Mouse (Mus musculus): ENCODE results near the gene Limk1. TPM values are rescaled to one million over a fixed set of nuclear protein-coding genes. Genes with fewer than 3 reads are reported as not detected.
A peak's percentile ranks its signal among the peaks of the same experiment; 100 is the strongest.

Gene Limk1
- total RNA-seq (2014; rRNA removed; ENCODE audit: low replicate concordance) (6.9 and 12.1 TPM in 2 replicates), polyA plus RNA-seq (2015; fragmentation: Nextera tagmentation; extraction: Ambion mirVana) (2.4 TPM in 2 replicates)

- peaks cover 16% of the 10 kb centered on the region; the same call in 1 of the 2 replicates for H3K36me3 ChIP-seq (replicated peaks; ENCODE audit: control insufficient read depth, insufficient read depth, low read length)
- peak within 1 kb of the TSS; percentile 89 for H3K4me3 ChIP-seq (ENCODE audit: low read depth, low read length)
- peak within 1 kb of the TSS; percentile 99 for H3K4me2 ChIP-seq (ENCODE audit: low read depth, low read length)
- peak within 1 kb of the TSS; percentile 63 for H3K27ac ChIP-seq (ENCODE audit: low read depth)
- peak within 1 kb of the TSS; percentile 84 for H3K9ac ChIP-seq (replicated peaks; ENCODE audit: low read depth, low read length)
- under 1% methylated on average over 44 of the region's 69 CpGs for WGBS
- TF ChIP-seq CTCF (IDR thresholded peaks at IDR 0.05; ENCODE audit: low read depth) (no peak), EP300 (IDR thresholded peaks at IDR 0.05; ENCODE audit: low read depth) (no peak)
- no peak for DNase-seq (ENCODE audit: low spot score)
- H3K27me3 ChIP-seq (ENCODE audit: control insufficient read depth, insufficient read depth, low read length) = peaks cover 5% of the 10 kb centered on the region; the same call in 1 of the 2 replicates
- H3K9me3 ChIP-seq (replicated peaks; ENCODE audit: control insufficient read depth, low read length) = no peaks in the 10 kb centered on the region
- no peaks in the 10 kb centered on the region; the same call in 1 of the 2 replicates for H3K4me1 ChIP-seq (ENCODE audit: control insufficient read depth, insufficient read depth)
- ATAC-seq (ENCODE audit: insufficient read depth, low read depth) = 0 out of 2 replicates have a peak, but pooled peaks have one; percentile 1
Measured at GRCm38 (mm10) chr5:134688086-134688717, at the start of gene Limk1. TSS of gene Limk1 (minus strand) at chr5:134688598.

- ATAC-seq (ENCODE audit: insufficient read depth, low read depth) (peak; percentile 34), DNase-seq (ENCODE audit: low spot score) (no peak)
- Histone ChIP-seq H3K9ac (replicated peaks; ENCODE audit: low read depth, low read length) (no peak overlapping the region), H3K27me3 (ENCODE audit: control insufficient read depth, insufficient read depth, low read length) (no peaks in the 10 kb centered on the region), H3K4me3 (ENCODE audit: low read depth, low read length) (no peak overlapping the region), H3K36me3 (replicated peaks; ENCODE audit: control insufficient read depth, insufficient read depth, low read length) (no peaks in the 10 kb centered on the region; the same call in none of the 2 replicates), H3K27ac (ENCODE audit: low read depth) (no peak overlapping the region), H3K9me3 (replicated peaks; ENCODE audit: control insufficient read depth, low read length) (no peaks in the 10 kb centered on the region), H3K4me2 (ENCODE audit: low read depth, low read length) (no peak overlapping the region), H3K4me1 (ENCODE audit: control insufficient read depth, insufficient read depth) (no peaks in the 10 kb centered on the region)
- 32% methylated on average over 2 of the region's 2 CpGs for WGBS
- TF ChIP-seq EP300 (IDR thresholded peaks at IDR 0.05; ENCODE audit: low read depth) (no peak), CTCF (IDR thresholded peaks at IDR 0.05; ENCODE audit: low read depth) (no peak)
Measured at GRCm38 (mm10) chr5:134734920-134735319, 46.5 kb upstream of the Limk1 start.

GRCm38 (mm10) chr5:134734072-134734471 lies 45.7 kb upstream of the Limk1 start:
- peak; percentile 31; the same call in 1 of the 2 replicates for ATAC-seq (ENCODE audit: insufficient read depth, low read depth)
- Histone ChIP-seq H3K4me3 (ENCODE audit: low read depth, low read length) (no peak overlapping the region), H3K36me3 (replicated peaks; ENCODE audit: control insufficient read depth, insufficient read depth, low read length) (no peaks in the 10 kb centered on the region; the same call in none of the 2 replicates), H3K9me3 (replicated peaks; ENCODE audit: control insufficient read depth, low read length) (no peaks in the 10 kb centered on the region), H3K4me1 (ENCODE audit: control insufficient read depth, insufficient read depth) (no peaks in the 10 kb centered on the region), H3K27me3 (ENCODE audit: control insufficient read depth, insufficient read depth, low read length) (no peaks in the 10 kb centered on the region), H3K27ac (ENCODE audit: low read depth) (no peak overlapping the region), H3K4me2 (ENCODE audit: low read depth, low read length) (no peak overlapping the region), H3K9ac (replicated peaks; ENCODE audit: low read depth, low read length) (no peak overlapping the region)
- 42% methylated on average over 5 of the region's 5 CpGs for WGBS
- no peak for DNase-seq (ENCODE audit: low spot score)
- TF ChIP-seq CTCF (IDR thresholded peaks at IDR 0.05; ENCODE audit: low read depth) = no peak
- TF ChIP-seq EP300 (IDR thresholded peaks at IDR 0.05; ENCODE audit: low read depth) = no peak

- H3K9me3 ChIP-seq (replicated peaks; ENCODE audit: control insufficient read depth, low read length) = no peaks in the 10 kb centered on the region
- no peak for ATAC-seq (ENCODE audit: insufficient read depth, low read depth)
- WGBS = 62% methylated on average over 4 of the region's 4 CpGs
Measured at GRCm38 (mm10) chr5:134733241-134733640, 44.8 kb upstream of the Limk1 start.

GRCm38 (mm10) chr5:134729124-134729523 lies 40.7 kb upstream of the Limk1 start:
- TF ChIP-seq EP300 (IDR thresholded peaks at IDR 0.05; ENCODE audit: low read depth) = no peak
- TF ChIP-seq CTCF (IDR thresholded peaks at IDR 0.05; ENCODE audit: low read depth) = no peak

More at GRCm38 (mm10) chr5:134733241-134733640, 44.8 kb upstream of the Limk1 start:
- TF ChIP-seq CTCF (IDR thresholded peaks at IDR 0.05; ENCODE audit: low read depth) = no peak
- TF ChIP-seq EP300 (IDR thresholded peaks at IDR 0.05; ENCODE audit: low read depth) = no peak
- no peak for DNase-seq (ENCODE audit: low spot score)
- no peak overlapping the region for H3K4me2 ChIP-seq (ENCODE audit: low read depth, low read length)
- no peaks in the 10 kb centered on the region for H3K27me3 ChIP-seq (ENCODE audit: control insufficient read depth, insufficient read depth, low read length)
- H3K9ac ChIP-seq (replicated peaks; ENCODE audit: low read depth, low read length) = no peak overlapping the region
- no peak overlapping the region for H3K4me3 ChIP-seq (ENCODE audit: low read depth, low read length)
- H3K4me1 ChIP-seq (ENCODE audit: control insufficient read depth, insufficient read depth) = no peaks in the 10 kb centered on the region
- no peak overlapping the region for H3K27ac ChIP-seq (ENCODE audit: low read depth)
- H3K36me3 ChIP-seq (replicated peaks; ENCODE audit: control insufficient read depth, insufficient read depth, low read length) = no peaks in the 10 kb centered on the region; the same call in none of the 2 replicates

More at GRCm38 (mm10) chr5:134729124-134729523, 40.7 kb upstream of the Limk1 start:
- Histone ChIP-seq H3K4me3 (ENCODE audit: low read depth, low read length) (no peak overlapping the region), H3K9me3 (replicated peaks; ENCODE audit: control insufficient read depth, low read length) (no peaks in the 10 kb centered on the region), H3K9ac (replicated peaks; ENCODE audit: low read depth, low read length) (no peak overlapping the region), H3K27ac (ENCODE audit: low read depth) (no peak overlapping the region), H3K4me2 (ENCODE audit: low read depth, low read length) (no peak overlapping the region), H3K4me1 (ENCODE audit: control insufficient read depth, insufficient read depth) (no peaks in the 10 kb centered on the region), H3K27me3 (ENCODE audit: control insufficient read depth, insufficient read depth, low read length) (no peaks in the 10 kb centered on the region), H3K36me3 (replicated peaks; ENCODE audit: control insufficient read depth, insufficient read depth, low read length) (no peaks in the 10 kb centered on the region; the same call in none of the 2 replicates)
- WGBS = 90% methylated on average over 12 of the region's 12 CpGs
- ATAC-seq (ENCODE audit: insufficient read depth, low read depth) (no peak; the same call in 1 of the 2 replicates), DNase-seq (ENCODE audit: low spot score) (no peak)

Measured in heart, postnatal 0 days (tissue).